Mouse (Mus musculus) left cerebral cortex, adult 18-20 months (tissue): ENCODE measurements around the gene Arih1. TPM values are rescaled to one million over a fixed set of nuclear protein-coding genes. Genes with fewer than 3 reads are reported as not detected.
"Not testable (repeated sequence)": the region's sequence is repeated elsewhere in the genome, so short reads cannot be mapped to it uniquely, and the experiment has no call there.

Source experiments
- DNase-seq, 2 experiments: peaks; one replicate each; pipeline ENCODE4 v3.0.0; 2021 to 2022; ENCODE audit warnings: low spot score in 2 of 2, mixed read lengths in 1 of 2
- total RNA-seq, 2 experiments: library from RNA; stranded (reverse); gene quantifications; 2 replicates each; pipeline ENCODE4 v1.2.3; 2021

Arih1 gene
- total RNA-seq, 2 experiments from 2014 or later, result 115 to 121 TPM

DNA sequence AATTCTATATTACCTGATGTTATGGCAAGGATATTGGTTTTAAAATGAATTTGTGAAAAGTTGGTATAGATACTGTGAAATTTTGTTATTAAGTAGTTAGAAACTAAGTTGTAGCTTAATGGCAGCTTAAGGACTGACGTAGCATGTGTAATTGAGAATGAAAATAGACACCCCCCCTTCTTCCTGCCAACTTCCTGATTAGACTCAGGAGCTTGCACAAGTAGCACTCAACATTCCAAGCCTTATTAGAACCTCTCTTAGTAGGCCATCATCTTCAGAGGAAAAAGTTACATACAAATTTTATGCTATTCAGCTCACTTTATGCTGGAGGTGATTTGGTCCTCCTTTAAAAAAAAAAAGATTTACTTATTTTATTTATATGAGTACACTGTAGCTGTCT, 22.1 kb downstream of the Arih1 start:
- DNase-seq, result no peak

DNA sequence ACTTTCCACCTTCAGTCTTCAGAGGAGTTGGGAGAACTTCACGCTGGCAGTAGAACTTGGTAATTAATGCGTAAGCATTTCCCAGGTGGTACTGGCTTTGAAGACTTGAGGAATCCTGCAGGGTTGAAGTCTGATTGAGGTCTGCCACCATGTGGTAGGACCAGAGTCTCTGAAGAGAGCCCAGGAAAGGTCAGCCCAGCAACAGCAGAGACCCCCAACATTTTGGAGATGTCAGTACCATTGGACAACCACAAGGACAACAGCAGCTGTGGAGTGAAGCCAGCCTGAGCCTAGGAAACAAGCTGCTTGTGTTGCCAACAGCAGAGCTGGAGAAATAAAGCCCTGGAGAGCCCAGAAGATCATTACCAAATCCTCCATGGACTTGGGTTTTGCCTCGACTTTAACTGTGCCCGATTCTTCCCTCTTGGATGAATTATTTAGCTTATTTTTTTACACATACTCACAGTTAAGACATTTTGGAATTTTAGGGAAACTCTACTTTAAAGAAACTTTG, 27.4 kb downstream of the Arih1 start:
- no peak for DNase-seq

DNA sequence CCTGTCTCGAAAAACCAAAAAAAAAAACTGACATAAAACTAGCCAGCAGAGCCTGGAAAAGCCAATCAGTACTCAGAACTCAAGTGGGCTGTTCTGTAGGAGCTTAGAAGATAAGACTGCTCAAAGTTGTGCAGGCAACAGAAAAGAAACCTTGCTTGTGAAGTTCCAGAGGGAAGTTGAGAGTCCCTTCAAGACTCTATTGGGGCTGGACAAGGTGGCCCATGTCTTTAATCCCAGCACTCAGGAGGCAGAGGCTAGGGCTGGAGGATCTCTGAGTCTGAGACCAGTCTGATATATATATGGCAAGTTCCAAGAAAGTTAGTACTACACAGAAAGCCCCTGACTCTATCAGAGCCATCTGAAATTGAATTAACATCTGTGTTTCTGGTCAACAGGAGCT, 28.0 kb downstream of the Arih1 start:
- no peak for DNase-seq

DNA sequence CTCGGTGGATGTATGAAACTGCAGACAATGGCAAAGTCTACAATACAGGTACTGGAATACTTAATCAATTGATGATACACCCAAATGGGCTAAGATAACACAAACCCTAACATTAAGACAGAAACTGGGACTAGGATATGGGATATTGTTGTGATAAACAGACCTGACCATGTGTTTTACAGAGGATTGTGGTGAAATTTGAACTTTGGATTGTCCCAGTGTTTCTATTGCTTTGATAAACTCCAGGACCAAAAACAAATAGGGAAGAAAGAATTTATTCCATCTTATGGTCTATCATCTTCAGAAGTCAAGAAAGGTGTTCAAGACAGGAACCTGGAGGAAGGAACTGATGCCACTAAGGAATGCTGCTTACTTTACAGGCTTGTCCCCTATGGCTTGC, 28.7 kb downstream of the Arih1 start:
- no peak for DNase-seq

DNA sequence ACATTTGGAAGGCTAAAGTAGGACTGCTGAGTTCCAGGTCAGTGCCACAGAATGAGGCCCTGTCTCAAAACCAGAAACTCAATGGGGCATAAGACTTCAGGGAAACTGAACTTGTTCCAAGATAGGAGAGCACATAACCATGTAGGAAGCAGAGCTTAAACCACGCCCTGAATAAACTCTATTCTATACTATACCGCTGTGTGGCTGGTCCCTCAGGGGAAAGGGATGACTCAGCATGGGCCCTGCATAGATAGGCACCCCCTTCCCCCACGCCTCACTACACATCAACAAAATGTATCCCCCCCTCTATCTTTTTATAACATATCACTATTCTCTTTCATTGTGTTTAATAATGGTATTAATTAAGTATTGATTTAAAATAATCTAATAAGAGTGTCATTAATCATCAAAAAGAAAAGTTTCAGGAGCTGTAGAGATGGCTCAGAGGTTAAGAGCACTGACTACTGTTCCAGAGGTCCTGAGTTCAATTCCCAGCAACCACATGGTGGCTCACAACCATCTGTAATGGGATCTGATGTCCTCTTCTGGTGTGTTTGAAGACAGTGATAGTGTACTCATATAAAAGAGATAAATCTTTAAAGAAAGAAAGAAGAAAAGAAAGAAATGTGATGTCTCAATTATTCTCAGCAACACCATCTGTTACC, 30.9 kb downstream of the Arih1 start:
- DNase-seq, result no peak

DNA sequence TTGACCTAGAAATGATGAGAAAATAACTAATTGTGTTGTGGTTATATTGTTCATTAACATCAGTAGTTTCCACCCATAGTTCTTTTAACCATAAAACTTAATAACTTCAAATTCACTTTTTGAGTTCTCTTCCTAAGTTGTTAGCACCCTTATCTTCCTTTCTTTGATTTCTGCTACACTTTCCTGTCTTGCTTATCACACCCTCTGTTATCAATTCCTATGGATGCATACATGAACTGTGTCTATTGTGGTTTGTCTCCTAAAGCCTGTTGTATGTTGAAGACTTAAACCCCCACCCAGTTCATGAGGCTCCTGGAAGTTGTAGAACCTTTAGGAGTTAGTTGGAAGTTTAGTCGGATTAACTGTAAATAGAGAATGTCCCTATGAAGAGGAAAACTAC, 52.7 kb downstream of the Arih1 start:
- no peak for DNase-seq

DNA sequence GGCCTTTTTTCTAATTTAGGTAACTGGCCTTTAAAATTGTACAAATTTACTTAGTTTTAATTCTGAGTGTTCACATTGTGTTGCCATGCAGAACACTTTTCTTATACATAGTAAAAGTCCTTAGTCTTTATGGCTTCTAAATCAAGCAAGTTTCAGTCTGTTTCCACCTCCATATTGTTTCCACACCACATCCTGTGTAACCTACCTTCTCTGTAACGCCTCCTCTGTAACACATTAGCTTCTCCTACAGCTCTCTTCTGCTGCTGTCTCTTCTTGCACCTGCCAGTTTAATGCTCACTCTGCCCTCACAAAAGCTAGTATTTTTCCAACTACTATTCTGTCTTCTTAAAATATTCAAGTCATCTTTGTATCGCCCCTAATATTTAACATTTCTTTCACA, 54.8 kb downstream of the Arih1 start:
- DNase-seq, result no peak

DNA sequence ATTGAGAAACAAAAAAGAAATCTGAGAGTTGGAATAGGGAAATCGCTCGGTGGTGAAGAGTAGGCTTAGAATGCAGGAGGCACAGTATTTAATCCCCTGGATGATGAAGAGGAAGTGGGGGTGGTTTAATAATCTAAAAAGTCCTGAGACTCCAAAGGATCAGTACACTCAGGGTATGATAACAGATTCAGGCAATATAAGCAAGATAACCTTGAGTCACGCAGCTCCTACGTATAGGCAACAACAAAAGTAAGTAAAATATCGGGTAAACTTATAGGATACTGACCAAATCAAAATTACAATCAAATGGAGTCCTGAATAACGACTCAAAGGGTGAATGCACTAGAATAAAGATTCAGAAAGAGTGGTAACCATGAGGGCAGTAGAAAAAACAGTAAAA, 65.9 kb downstream of the Arih1 start:
- no peak for DNase-seq

DNA sequence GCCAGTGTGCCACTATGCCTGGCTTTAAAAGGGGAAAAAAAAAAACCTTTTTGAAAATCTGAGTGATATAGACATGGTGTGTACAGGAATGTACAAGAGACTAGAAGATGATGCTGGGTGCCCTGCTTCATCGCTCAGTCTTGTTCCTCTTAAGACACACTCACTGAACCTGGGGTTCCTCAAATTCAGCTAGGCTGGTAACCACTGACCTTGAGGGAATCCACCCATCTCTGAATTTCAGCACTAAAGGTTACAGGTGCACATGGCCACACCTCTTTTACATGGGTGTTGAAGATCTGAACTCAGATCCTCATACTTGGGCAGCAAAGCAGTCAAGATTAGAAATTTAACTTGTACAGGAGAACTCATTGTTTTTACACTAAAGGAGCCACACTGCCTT, 79.1 kb downstream of the Arih1 start:
- no peak for DNase-seq

DNA sequence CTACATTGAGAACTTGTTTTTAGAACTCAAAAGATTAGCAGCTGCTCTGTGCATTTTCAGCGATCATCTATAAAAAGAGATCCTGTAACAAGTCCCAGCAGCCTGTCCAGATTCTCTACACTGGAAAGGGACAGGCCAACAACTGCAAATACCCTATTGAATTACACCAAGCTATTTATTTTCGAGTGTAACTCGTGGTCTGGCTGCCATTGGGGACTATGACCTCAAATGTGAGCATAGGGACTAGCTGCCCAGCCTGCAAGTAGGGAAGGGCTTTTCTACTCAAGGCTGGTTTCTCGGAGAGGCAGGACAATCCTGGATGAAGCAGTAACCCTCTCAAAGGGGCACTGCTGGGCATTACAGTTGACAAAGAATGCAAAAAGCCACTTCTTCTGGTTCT, 97.3 kb downstream of the Arih1 start:
- no peak for DNase-seq

DNA sequence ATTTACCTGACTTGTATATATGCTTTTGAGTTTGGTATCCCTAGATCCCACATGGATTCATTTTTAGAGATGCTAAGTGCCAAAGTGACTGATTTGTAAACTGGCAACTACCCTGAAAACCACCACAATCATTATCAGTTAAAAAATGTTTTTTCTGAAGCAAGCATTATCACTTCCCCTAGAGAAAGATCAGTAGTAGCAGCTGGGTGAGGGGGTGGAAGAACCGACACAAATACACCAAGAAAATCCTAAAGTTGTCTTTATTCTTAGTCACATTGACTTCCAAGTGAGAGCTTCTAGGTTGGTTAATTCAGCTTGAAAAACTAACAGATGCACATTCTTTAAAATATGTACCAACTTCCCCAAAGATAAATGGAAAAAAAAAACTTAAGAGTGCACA, 98.1 kb downstream of the Arih1 start:
- peak in 1 of 2 experiments; percentile 39 for DNase-seq

DNA sequence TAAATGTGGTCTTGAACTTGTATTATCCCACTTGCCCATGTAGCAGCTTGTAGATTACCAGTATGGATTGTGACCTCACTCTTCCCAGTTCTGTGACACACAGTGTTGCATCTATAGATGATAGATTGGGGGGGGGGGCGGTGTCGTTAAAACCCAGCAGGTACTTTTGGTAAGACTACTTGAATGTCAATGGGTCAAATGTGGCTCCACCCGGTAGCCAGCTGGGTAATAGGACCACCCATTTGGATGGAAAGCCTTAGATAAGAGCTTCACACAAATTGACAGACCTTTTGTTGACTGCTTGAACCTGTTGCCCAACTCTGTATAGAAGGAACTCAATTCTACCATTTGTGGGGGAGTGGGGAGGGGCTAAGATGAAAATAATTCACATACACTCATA, 99.0 kb downstream of the Arih1 start:
- DNase-seq, result no peak

DNA sequence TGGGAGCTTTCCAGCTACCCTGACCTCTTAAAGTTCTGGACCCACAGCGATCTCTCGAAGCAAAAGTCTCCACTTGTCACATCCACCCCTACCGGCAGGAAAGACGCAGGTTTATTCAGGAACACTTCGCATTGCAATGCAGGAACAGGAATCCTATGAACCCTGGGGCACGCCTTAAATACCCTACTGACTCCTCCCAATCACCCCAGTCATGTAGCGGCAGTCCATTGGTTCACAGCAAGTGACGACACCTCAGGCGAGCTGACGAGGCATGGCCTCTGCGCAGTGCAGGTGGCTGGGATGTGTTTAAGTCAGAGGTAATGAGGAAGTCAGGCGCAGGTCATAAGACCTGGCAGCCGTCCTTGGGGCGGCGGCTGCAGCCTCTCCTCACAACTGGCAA, 110.8 kb downstream of the Arih1 start:
- no peak for DNase-seq

DNA sequence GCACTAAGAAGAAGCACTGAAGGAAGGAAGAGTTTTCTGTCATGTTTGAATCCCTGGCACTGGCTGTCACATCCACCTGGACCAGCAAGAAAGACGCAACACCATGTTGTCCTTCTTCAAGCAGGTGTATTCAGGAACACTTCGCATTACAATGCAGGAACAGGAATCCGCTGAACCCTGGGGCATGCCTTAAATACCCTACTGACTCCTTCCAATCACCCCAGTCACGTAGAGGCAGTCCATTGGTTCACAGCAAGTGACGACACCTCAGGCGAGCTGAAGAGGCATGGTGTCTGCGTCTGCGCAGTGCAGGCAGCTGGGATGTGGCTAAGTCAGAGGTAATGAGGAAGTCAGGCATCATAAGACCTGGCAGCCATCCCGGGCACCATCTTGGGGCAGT, 116.8 kb downstream of the Arih1 start:
- DNase-seq, result no peak

DNA sequence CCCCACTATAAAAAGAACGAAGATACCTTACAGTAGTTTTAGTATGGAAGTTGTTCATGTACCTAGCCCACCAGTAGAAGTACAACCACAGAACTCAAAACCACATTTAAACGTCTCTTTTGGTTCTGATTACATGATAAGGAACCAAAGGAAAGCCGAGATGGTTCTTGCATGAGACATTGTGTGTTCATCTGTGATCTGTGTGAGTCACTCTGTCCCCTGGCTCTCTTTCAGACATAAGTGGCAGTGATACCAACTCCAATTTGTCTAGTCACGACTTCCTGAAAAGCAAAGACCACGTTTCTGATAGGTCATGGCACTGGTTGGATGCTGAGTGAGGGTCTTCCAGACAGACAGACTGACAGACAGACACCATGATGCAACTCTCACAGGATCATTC, 117.2 kb downstream of the Arih1 start:
- DNase-seq, result no peak

DNA sequence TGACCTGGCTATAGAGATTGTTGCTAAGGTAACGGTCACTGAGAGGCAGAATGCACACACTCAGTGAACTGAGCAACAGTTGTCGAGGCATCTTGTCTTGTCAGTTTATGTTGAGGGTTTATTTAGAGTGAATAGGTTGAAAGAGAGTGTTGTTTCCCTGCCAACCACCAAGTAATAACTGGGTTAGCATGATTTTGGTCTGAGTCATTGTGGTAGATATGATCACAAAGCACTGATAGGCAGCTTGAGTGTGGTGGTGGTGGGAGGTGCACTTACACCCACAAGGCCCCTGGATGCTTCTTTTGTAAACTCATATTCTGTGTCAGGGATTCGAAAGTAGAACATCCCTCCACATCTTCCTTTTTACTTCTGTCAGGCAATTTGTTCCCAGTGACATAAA, 125.9 kb downstream of the Arih1 start:
- not testable (repeated sequence) for DNase-seq

DNA sequence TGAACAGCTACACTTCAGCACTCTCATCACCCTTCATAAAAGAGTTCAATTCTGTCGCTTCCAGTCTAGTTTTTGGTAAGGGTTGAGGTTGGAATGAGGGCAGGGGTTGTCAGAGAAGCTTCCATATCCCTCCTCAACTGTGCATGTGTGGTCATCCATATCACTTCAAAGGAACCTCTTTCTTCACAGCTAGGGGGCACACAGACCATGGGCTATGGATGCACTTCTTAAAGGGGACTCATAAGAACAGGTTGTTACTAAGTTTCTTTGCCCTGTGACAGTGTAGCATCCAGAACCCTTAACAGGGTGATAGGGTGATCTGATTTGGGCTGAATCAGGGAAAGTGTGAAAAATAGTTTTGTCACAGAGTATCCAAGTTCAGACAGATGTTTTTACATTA, 128.4 kb downstream of the Arih1 start:
- DNase-seq, result not testable (repeated sequence)

DNA sequence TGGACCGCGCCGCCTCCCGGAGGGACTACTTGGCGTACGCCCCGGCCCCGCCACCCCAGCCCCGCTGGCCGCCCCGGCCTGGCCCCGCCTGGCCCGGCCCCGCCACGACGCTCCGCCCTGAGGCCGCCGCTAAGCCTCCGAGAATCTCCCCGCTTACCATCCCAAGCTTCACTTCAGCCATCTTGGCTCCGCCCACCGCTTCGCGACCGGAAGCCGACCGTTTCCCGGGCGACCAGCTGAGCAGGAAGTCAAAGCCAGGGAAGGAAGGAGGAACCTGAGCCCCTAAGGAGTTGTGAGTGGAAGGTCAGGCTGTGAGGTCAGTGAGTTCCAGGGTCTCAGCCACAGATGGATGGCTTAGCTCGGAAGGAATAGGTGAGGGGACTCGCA, 133.2 kb downstream of the Arih1 start, which contains the start of gene Bbs4:
Bbs4 (minus strand) TSS at position 256 of the 387 bp plus-strand sequence.
- peak; percentile 90 to 92 for DNase-seq

DNA sequence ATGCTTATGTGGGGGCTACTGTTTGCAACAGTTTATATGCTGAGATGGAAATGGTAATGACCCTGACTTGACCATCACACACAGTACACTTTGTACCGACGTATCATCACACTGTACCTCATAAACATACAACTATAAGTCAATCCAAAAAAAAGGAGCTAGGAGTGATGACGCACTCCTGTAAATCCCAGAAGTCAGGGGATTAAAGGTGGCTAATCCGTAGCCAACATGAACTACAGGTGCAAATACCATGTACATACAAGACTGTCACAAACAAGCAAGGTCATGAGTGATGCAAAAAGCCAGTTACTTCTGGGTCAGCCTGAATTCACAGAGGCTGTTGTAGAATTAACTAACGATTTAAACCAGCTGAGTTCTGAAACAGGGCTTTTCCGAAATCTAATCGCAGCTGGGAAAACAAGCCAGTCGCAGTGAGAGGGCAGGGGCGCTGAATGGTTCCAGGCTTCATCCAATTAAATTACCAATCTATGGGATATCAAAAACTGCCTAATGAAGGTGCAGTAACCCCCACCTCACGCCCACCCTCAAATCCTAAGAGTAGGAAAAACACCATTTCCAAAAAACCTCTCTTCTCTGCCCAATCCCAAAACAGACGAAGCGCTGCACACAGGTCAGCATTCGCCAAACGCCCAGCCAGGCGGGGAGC, 133.7 kb downstream of the Arih1 start:
- no peak for DNase-seq

DNA sequence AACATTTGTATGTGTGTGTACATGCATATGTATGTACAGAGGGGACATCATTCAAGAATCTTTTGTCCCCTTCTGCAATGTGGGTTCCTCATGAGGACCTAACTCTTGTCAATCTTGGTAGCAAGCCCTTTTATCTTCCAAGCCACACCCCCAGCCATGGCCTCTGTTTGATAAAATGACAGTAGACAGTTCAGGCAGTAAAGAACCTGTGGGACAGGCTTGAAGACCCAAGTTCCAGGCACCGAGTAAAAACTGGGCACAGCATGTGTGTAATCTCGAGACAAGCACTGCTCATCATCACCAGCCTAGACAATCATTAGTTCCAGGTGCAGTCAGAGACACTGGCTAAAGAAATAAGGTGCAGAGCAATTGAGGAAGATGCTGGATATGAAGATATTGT, 140.2 kb downstream of the Arih1 start:
- DNase-seq, result no peak

DNA sequence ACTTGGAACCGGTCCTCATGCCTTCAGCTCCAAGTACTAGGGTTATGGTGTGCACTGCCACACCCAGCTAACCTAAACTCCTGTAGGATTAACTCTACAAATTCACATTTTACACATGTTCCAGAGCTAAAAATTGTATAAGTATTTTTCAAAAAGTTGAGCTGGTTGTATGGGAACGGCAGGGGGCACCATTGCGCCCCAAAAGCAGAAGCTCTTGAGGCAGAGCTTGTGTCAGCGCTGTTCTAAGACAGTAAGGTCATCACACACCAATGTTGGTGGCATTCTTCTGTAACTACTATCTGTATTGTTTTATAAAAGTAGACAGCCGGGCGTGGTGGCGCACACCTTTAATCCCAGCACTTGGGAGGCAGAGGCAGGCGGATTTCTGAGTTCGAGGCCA, 146.4 kb downstream of the Arih1 start:
- no peak for DNase-seq

DNA sequence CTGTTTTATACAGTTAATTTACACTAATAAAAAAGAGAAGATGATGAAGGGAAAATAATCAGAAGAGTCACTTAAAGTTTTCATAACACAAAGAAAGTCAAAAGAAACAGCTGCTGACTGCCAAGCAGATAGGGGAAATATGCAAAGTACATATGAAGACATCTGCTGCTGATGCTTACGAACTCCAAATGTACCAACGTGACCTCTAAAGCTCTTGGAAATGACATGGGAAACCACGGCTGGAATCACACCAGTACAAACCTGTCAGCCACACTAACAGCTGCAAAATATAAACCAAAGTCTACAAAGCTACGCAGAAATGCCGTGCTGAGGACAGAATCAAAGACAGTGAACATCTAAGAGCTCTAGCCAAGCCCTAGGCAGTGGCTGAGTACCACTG, 147.3 kb downstream of the Arih1 start:
- DNase-seq, result no peak

DNA sequence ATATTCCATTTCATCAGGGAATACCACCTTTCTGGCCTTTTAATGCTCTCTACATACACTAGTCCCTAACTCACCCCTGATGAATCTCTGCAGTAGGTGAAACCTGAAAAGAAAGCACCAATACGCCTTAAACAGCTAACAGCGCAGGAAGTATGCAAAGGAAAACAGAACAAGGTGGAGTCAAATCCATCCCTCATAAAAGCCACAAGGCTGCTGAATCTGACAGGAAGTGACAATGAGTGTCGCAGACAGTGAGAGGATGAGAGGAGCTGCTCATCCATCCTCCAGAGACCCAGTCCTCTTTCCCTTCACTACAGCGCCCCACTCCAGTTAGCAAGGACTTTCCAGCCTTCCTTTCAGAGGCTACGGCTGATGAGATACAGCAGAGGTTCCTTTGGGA, 148.0 kb downstream of the Arih1 start:
- no peak for DNase-seq
